Comparison of ENCODE assay signal across 19 mouse cellular contexts in genomic region chr7:144888564-144889299, GRCm38 (mm10). TPM values are rescaled to one million over a fixed set of nuclear protein-coding genes. Genes with fewer than 3 reads are reported as not detected.
A peak's percentile ranks its signal among the peaks of the same experiment; 100 is the strongest.
DNase-seq lines count a peak whose midpoint lies in the region; ATAC-seq and TF ChIP-seq lines count a peak whose summit lies in the region.
"Had no signal": no experiment of that assay in that cellular context is flagged by ENCODE, and none has a peak within 500 bp of the region (broad histone marks: within the 10 kb centered on the region; RNA-seq: fewer than 3 reads in every experiment).

No protein-coding gene starts in this region.

- peak; percentile 55 for DNase-seq in hindbrain, embryonic 10.5 days (ENCODE audit: low spot score)
- DNase-seq in ES-E14 (ENCODE audit: low read depth, low spot score) = peak; percentile 75
- peak; percentile 25 for DNase-seq in brain, embryonic 14.5 days (ENCODE audit: low read depth)
- DNase-seq in thymus, postnatal 36 days = no peak
- DNase-seq in layer of hippocampus, adult 11-12 months (ENCODE audit: low spot score) = no peak
- no peak for DNase-seq in gastrocnemius, postnatal 4 days (ENCODE audit: low spot score in 2 of 2)
- DNase-seq: cerebellum, adult 9-11 months had no signal

- no peaks in the 10 kb centered on the region for H3K9me3 ChIP-seq in hindbrain, embryonic 10.5 days
- H3K9me3 ChIP-seq in hindbrain, embryonic 12.5 days (replicated peaks) = no peaks in the 10 kb centered on the region
- H3K9me3 ChIP-seq in ES-E14 (ENCODE audit: control insufficient read depth, insufficient read depth, low read depth, low read length) = no peaks in the 10 kb centered on the region
- H3K9me3 ChIP-seq in lung, embryonic 15.5 days = no peaks in the 10 kb centered on the region
- H3K9me3 ChIP-seq: embryonic facial prominence, embryonic 15.5 days; heart, embryonic 13.5 days; limb, embryonic 15.5 days had no signal

- H3K27ac ChIP-seq in hindbrain, embryonic 10.5 days = peak overlapping the region; percentile 64; the same call in 1 of the 2 replicates
- no peak overlapping the region for H3K27ac ChIP-seq in hindbrain, embryonic 12.5 days
- peak overlapping the region; percentile 7; the same call in 1 of the 2 replicates for H3K27ac ChIP-seq in ES-E14 (ENCODE audit: insufficient read depth, low read depth, low read length, poor library complexity, severe bottlenecking)
- H3K27ac ChIP-seq in lung, embryonic 15.5 days = no peak overlapping the region
- H3K27ac ChIP-seq: embryonic facial prominence, embryonic 15.5 days; heart, embryonic 13.5 days; limb, embryonic 15.5 days had no signal

- TF ChIP-seq CTCF in brain, embryonic 14.5 days (IDR thresholded peaks at IDR 0.05; ENCODE audit: borderline replicate concordance, extremely low read depth, insufficient read depth, insufficient read length) = no peak

- no peak for ATAC-seq in hindbrain, embryonic 12.5 days (ENCODE audit: low FRiP score)
- ATAC-seq in lung, embryonic 15.5 days (ENCODE audit: borderline replicate concordance, extremely low read depth, low FRiP score, low TSS enrichment) = no peak
- ATAC-seq: hindbrain, embryonic 16.5 days; Patski had no signal

- no peak overlapping the region for H3K9ac ChIP-seq in hindbrain, embryonic 12.5 days
- H3K9ac ChIP-seq in ES-E14 (ENCODE audit: insufficient read depth, low read depth, low read length, poor library complexity, severe bottlenecking) = no peak overlapping the region
- H3K9ac ChIP-seq in lung, embryonic 15.5 days = no peak overlapping the region
- H3K9ac ChIP-seq: embryonic facial prominence, embryonic 15.5 days; heart, embryonic 13.5 days; limb, embryonic 15.5 days had no signal

- 2% methylated on average over 18 of the region's 18 CpGs for WGBS in hindbrain, embryonic 10.5 days
- 4% methylated on average over 18 of the region's 18 CpGs for WGBS in hindbrain, embryonic 12.5 days
- WGBS in lung, embryonic 15.5 days = 6% methylated on average over 18 of the region's 18 CpGs

- peaks cover 35% of the 10 kb centered on the region for H3K27me3 ChIP-seq in hindbrain, embryonic 10.5 days (ENCODE audit: insufficient read depth, poor library complexity, severe bottlenecking)
- H3K27me3 ChIP-seq in hindbrain, embryonic 12.5 days = peaks cover 19% of the 10 kb centered on the region
- peaks cover 21% of the 10 kb centered on the region for H3K27me3 ChIP-seq in lung, embryonic 15.5 days
- H3K27me3 ChIP-seq: Patski had no signal

- in situ Hi-C loops in ES-E14 (cut with MboI; ENCODE audit: low sequenced_read_pairs in 2 of 2, unreplicated experiment in 2 of 2) = no loop called here

- TF ChIP-seq POLR2A in brain, embryonic 14.5 days (IDR thresholded peaks at IDR 0.05; ENCODE audit: borderline replicate concordance, extremely low read depth, insufficient read depth, insufficient read length, poor library complexity, severe bottlenecking) = no peak

- H3K4me2 ChIP-seq in hindbrain, embryonic 12.5 days (replicated peaks) = no peak overlapping the region
- H3K4me2 ChIP-seq in lung, embryonic 15.5 days = 0 out of 2 replicates have a peak overlapping the region, but pooled peaks have one; percentile 4
- H3K4me2 ChIP-seq: embryonic facial prominence, embryonic 15.5 days; heart, embryonic 13.5 days; limb, embryonic 15.5 days had no signal

- peaks cover 22% of the 10 kb centered on the region for H3K4me1 ChIP-seq in hindbrain, embryonic 10.5 days (replicated peaks)
- H3K4me1 ChIP-seq in hindbrain, embryonic 12.5 days = peaks cover 5% of the 10 kb centered on the region
- H3K4me1 ChIP-seq in ES-E14 (ENCODE audit: control insufficient read depth in 2 of 2, insufficient read depth in 2 of 2, low read length in 2 of 2, poor library complexity in 1 of 2) = peaks cover 7 to 8% of the 10 kb centered on the region in 2 experiments
- H3K4me1 ChIP-seq in lung, embryonic 15.5 days = 0 out of 2 replicates have a peak, but pooled peaks cover 4% of the 10 kb centered on the region

- no peaks in the 10 kb centered on the region for H3K36me3 ChIP-seq in hindbrain, embryonic 10.5 days
- no peaks in the 10 kb centered on the region for H3K36me3 ChIP-seq in hindbrain, embryonic 12.5 days
- H3K36me3 ChIP-seq in ES-E14 (ENCODE audit: control insufficient read depth, insufficient read depth, low read length, poor library complexity, severe bottlenecking) = no peaks in the 10 kb centered on the region
- no peaks in the 10 kb centered on the region for H3K36me3 ChIP-seq in lung, embryonic 15.5 days
- H3K36me3 ChIP-seq: embryonic facial prominence, embryonic 15.5 days; heart, embryonic 13.5 days; limb, embryonic 15.5 days had no signal

- 0 out of 2 replicates have a peak overlapping the region, but pooled peaks have one; percentile 2 for H3K4me3 ChIP-seq in hindbrain, embryonic 10.5 days
- no peak overlapping the region for H3K4me3 ChIP-seq in hindbrain, embryonic 12.5 days
- H3K4me3 ChIP-seq in ES-E14 (ENCODE audit: insufficient read depth in 1 of 2, low read depth in 1 of 2, low read length in 2 of 2, poor library complexity in 1 of 2, severe bottlenecking in 1 of 2) = peak overlapping the region in 1 of 2 experiments; percentile 27; a peak in 1 of 4 replicates
- no peak overlapping the region for H3K4me3 ChIP-seq in lung, embryonic 15.5 days
- H3K4me3 ChIP-seq: embryonic facial prominence, embryonic 15.5 days; heart, embryonic 13.5 days; limb, embryonic 15.5 days; myocyte had no signal

TF ChIP-seq in ES-E14, 5 proteins besides CTCF, POLR2A, EP300 and RAD21:
- TF ChIP-seq HCFC1 (IDR thresholded peaks at IDR 0.05; ENCODE audit: borderline replicate concordance, insufficient read depth, low read length) (no peak), ZNF384 (IDR thresholded peaks at IDR 0.05; ENCODE audit: low read depth, low read length) (0 out of 2 replicates have a peak, but pooled peaks have one; percentile 26), CHD2 (IDR thresholded peaks at IDR 0.05; ENCODE audit: low read depth, low read length) (no peak)
TF ChIP-seq in ES-E14: peak in this region for 1.

RNA-seq across cellular contexts. Expression of gene Fgf15, which starts 7.6 kb away (rescaled TPM):
- 43.4 and 55.3 TPM in 2 replicates for polyA plus RNA-seq in hindbrain, embryonic 10.5 days (2016; fragmentation: Nextera tagmentation; extraction: Ambion mirVana)
- 62.0 and 66.7 TPM in 2 replicates for polyA plus RNA-seq in hindbrain, embryonic 12.5 days (2016; fragmentation: Nextera tagmentation; extraction: Ambion mirVana)
- total RNA-seq in ES-E14 (2012; rRNA removed) = 10.8 and 43.2 TPM in 2 replicates
- polyA plus RNA-seq in brain, embryonic 14.5 days (2012; rRNA removed) = 24.6 and 28.4 TPM in 2 replicates
- not detected in 2 replicates for polyA plus RNA-seq in lung, embryonic 15.5 days (2015; fragmentation: Nextera tagmentation; extraction: Ambion mirVana)
- total RNA-seq in gastrocnemius, postnatal 4 days (2021) = not detected
- total RNA-seq: layer of hippocampus, postnatal 14 days had no signal
- polyA plus RNA-seq: limb, embryonic 15.5 days; myocyte had no signal

RNA-seq across cellular contexts. Expression of gene LTO1, which starts 26.2 kb away (rescaled TPM):
- polyA plus RNA-seq in hindbrain, embryonic 10.5 days (2016; fragmentation: Nextera tagmentation; extraction: Ambion mirVana) = 30.5 and 33.0 TPM in 2 replicates
- 28.2 and 34.1 TPM in 2 replicates for polyA plus RNA-seq in hindbrain, embryonic 12.5 days (2016; fragmentation: Nextera tagmentation; extraction: Ambion mirVana)
- total RNA-seq in ES-E14 (2012; rRNA removed) = 23.9 TPM in 2 replicates
- 40.7 and 42.2 TPM in 2 replicates for polyA plus RNA-seq in brain, embryonic 14.5 days (2012; rRNA removed)
- 25.8 and 27.9 TPM in 2 replicates for polyA plus RNA-seq in lung, embryonic 15.5 days (2015; fragmentation: Nextera tagmentation; extraction: Ambion mirVana)
- 10 to 100 TPM; 18.4 TPM for total RNA-seq in gastrocnemius, postnatal 4 days (2021)

RNA-seq across cellular contexts. Expression of gene Fgf4, which starts 41.6 kb away (rescaled TPM):
- 0.15 TPM in 1 of 2 replicates, not detected in the other for polyA plus RNA-seq in hindbrain, embryonic 10.5 days (2016; fragmentation: Nextera tagmentation; extraction: Ambion mirVana)
- 0.13 and 0.46 TPM in 2 replicates for polyA plus RNA-seq in hindbrain, embryonic 12.5 days (2016; fragmentation: Nextera tagmentation; extraction: Ambion mirVana)
- 147 and 268 TPM in 2 replicates for total RNA-seq in ES-E14 (2012; rRNA removed)
- not detected in 2 replicates for polyA plus RNA-seq in brain, embryonic 14.5 days (2012; rRNA removed)
- polyA plus RNA-seq in lung, embryonic 15.5 days (2015; fragmentation: Nextera tagmentation; extraction: Ambion mirVana) = not detected in 2 replicates
- total RNA-seq in gastrocnemius, postnatal 4 days (2021) = under 1 TPM; 0.07 to 0.13 TPM
- total RNA-seq: layer of hippocampus, postnatal 14 days had no signal
- polyA plus RNA-seq: C2C12; heart, embryonic 13.5 days; hindbrain, embryonic 16.5 days; kidney, embryonic 16.5 days; myocyte; Patski; small intestine, adult 2 months had no signal

RNA-seq across cellular contexts. Expression of gene Fgf3, which starts 50.8 kb away (rescaled TPM):
- polyA plus RNA-seq in hindbrain, embryonic 10.5 days (2016; fragmentation: Nextera tagmentation; extraction: Ambion mirVana) = 1.7 and 2.6 TPM in 2 replicates
- polyA plus RNA-seq in hindbrain, embryonic 12.5 days (2016; fragmentation: Nextera tagmentation; extraction: Ambion mirVana) = 1.9 and 2.1 TPM in 2 replicates
- total RNA-seq in ES-E14 (2012; rRNA removed) = 2.4 and 3.3 TPM in 2 replicates
- polyA plus RNA-seq in brain, embryonic 14.5 days (2012; rRNA removed) = 8.6 and 15.4 TPM in 2 replicates
- polyA plus RNA-seq in lung, embryonic 15.5 days (2015; fragmentation: Nextera tagmentation; extraction: Ambion mirVana) = not detected in 2 replicates
- total RNA-seq in gastrocnemius, postnatal 4 days (2021) = not detected
- polyA plus RNA-seq: C2C12, myocyte, Patski had no signal

RNA-seq across cellular contexts. Expression of gene Ccnd1, which starts 51.0 kb away (rescaled TPM):
- polyA plus RNA-seq in hindbrain, embryonic 10.5 days (2016; fragmentation: Nextera tagmentation; extraction: Ambion mirVana) = 166 and 220 TPM in 2 replicates
- 123 and 128 TPM in 2 replicates for polyA plus RNA-seq in hindbrain, embryonic 12.5 days (2016; fragmentation: Nextera tagmentation; extraction: Ambion mirVana)
- 57.6 and 65.9 TPM in 2 replicates for total RNA-seq in ES-E14 (2012; rRNA removed)
- 46.2 and 55.4 TPM in 2 replicates for polyA plus RNA-seq in brain, embryonic 14.5 days (2012; rRNA removed)
- polyA plus RNA-seq in lung, embryonic 15.5 days (2015; fragmentation: Nextera tagmentation; extraction: Ambion mirVana) = 127 and 134 TPM in 2 replicates
- total RNA-seq in gastrocnemius, postnatal 4 days (2021) = 10 to 100 TPM; 82.7 to 84.8 TPM

Comparison
In these comparisons a context has a peak if more than half of its experiments do, and no peak if none do; other contexts are left out.
1. H3K27ac ChIP-seq: peak in hindbrain, embryonic 10.5 days (single experiment) and ES-E14 (single experiment); none in hindbrain, embryonic 12.5 days (single experiment) and lung, embryonic 15.5 days (single experiment).
2. DNase-seq: peak in hindbrain, embryonic 10.5 days (single experiment), ES-E14 (single experiment) and brain, embryonic 14.5 days (single experiment); none in thymus, postnatal 36 days (0 of 2), layer of hippocampus, adult 11-12 months (single experiment) and gastrocnemius, postnatal 4 days (0 of 2).
3. RNA of gene Fgf15, which starts 7.6 kb away (polyA plus RNA-seq): 62.0 to 66.7 TPM in hindbrain, embryonic 12.5 days, 43.4 to 55.3 TPM in hindbrain, embryonic 10.5 days and 24.6 to 28.4 TPM in brain, embryonic 14.5 days; not detected in lung, embryonic 15.5 days; every median in the first group is over 10 times any median in the second.